Mouse (Mus musculus): ENCODE measurements around the gene Drosha. TPM values are rescaled to one million over a fixed set of nuclear protein-coding genes. Genes with fewer than 3 reads are reported as not detected.

Gene Drosha
- polyA plus RNA-seq, 1 experiment from 2014 or later: 50.2 TPM

GRCm38 (mm10) chr15:12885361-12885760 lies 60.7 kb downstream of the Drosha start:
- Histone ChIP-seq H3K36me3 (ENCODE audit: control insufficient read depth, insufficient read depth, low read length) (peaks cover 87% of the 10 kb centered on the region), H3K4me3 (ENCODE audit: low read depth, low read length) (no peak overlapping the region), H3K9ac (ENCODE audit: low read length) (no peak overlapping the region), H3K4me2 (ENCODE audit: low read length) (no peak overlapping the region), H3K4me1 (ENCODE audit: control insufficient read depth, insufficient read depth, low read length) (no peaks in the 10 kb centered on the region), H3K27me3 (replicated peaks; ENCODE audit: control insufficient read depth, insufficient read depth, low read length) (no peaks in the 10 kb centered on the region), H3K27ac (ENCODE audit: low read depth, low read length) (no peak overlapping the region), H3K9me3 (replicated peaks; ENCODE audit: control insufficient read depth, low read length) (no peaks in the 10 kb centered on the region)
- 92% methylated on average over 11 of the region's 11 CpGs for WGBS
- ATAC-seq: no peak
- no peak for DNase-seq (ENCODE audit: low spot score)

- Histone ChIP-seq H3K9ac (ENCODE audit: low read length) (no peak overlapping the region), H3K27ac (ENCODE audit: low read depth, low read length) (no peak overlapping the region), H3K4me1 (ENCODE audit: control insufficient read depth, insufficient read depth, low read length) (no peaks in the 10 kb centered on the region), H3K4me3 (ENCODE audit: low read depth, low read length) (no peak overlapping the region), H3K9me3 (replicated peaks; ENCODE audit: control insufficient read depth, low read length) (no peaks in the 10 kb centered on the region), H3K27me3 (replicated peaks; ENCODE audit: control insufficient read depth, insufficient read depth, low read length) (no peaks in the 10 kb centered on the region), H3K4me2 (ENCODE audit: low read length) (no peak overlapping the region), H3K36me3 (ENCODE audit: control insufficient read depth, insufficient read depth, low read length) (peaks cover 81% of the 10 kb centered on the region)
- 89% methylated on average over 8 of the region's 8 CpGs for WGBS
- DNase-seq (ENCODE audit: low spot score): no peak
- ATAC-seq: no peak
Observed at GRCm38 (mm10) chr15:12887206-12887605, 62.6 kb downstream of the Drosha start.

- Histone ChIP-seq H3K9me3 (replicated peaks; ENCODE audit: control insufficient read depth, low read length) (no peaks in the 10 kb centered on the region), H3K27me3 (replicated peaks; ENCODE audit: control insufficient read depth, insufficient read depth, low read length) (no peaks in the 10 kb centered on the region), H3K4me2 (ENCODE audit: low read length) (no peak overlapping the region), H3K4me1 (ENCODE audit: control insufficient read depth, insufficient read depth, low read length) (no peaks in the 10 kb centered on the region), H3K27ac (ENCODE audit: low read depth, low read length) (no peak overlapping the region), H3K36me3 (ENCODE audit: control insufficient read depth, insufficient read depth, low read length) (peaks cover 73% of the 10 kb centered on the region), H3K9ac (ENCODE audit: low read length) (no peak overlapping the region), H3K4me3 (ENCODE audit: low read depth, low read length) (no peak overlapping the region)
- ATAC-seq: no peak
- WGBS: 87% methylated on average over 4 of the region's 4 CpGs
- DNase-seq (ENCODE audit: low spot score): no peak
Observed at GRCm38 (mm10) chr15:12888312-12888711, 63.7 kb downstream of the Drosha start.

DNA sequence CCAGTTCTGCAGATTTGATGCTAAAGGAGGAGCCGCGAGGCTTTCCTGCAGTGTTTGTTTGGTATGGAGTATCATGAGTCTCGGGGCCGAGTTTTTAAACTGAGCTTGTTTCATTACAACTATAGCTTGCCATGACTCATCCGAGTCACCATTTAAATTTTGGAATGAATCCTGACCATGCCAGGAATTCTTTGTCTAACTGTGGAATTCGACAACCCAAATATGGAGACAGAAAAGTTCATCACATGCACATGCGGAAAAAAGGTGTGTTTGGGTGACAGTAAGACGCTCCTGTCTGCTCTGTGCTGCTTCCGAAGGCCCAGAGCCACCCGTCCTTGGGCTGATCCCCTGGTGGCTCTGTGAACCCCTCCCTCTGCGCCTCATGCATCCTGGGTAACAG lies 65.3 kb downstream of the Drosha start:
- no peaks in the 10 kb centered on the region for H3K9me3 ChIP-seq (replicated peaks; ENCODE audit: control insufficient read depth, low read length)
- H3K27me3 ChIP-seq (replicated peaks; ENCODE audit: control insufficient read depth, insufficient read depth, low read length): no peaks in the 10 kb centered on the region
- H3K4me2 ChIP-seq (ENCODE audit: low read length): no peak overlapping the region
- H3K4me3 ChIP-seq (ENCODE audit: low read depth, low read length): no peak overlapping the region
- no peak for DNase-seq (ENCODE audit: low spot score)
- peaks cover 70% of the 10 kb centered on the region for H3K36me3 ChIP-seq (ENCODE audit: control insufficient read depth, insufficient read depth, low read length)
- no peak overlapping the region for H3K9ac ChIP-seq (ENCODE audit: low read length)
- H3K27ac ChIP-seq (ENCODE audit: low read depth, low read length): no peak overlapping the region
- WGBS: 92% methylated on average over 11 of the region's 11 CpGs
- no peaks in the 10 kb centered on the region for H3K4me1 ChIP-seq (ENCODE audit: control insufficient read depth, insufficient read depth, low read length)
- ATAC-seq: no peak

- ATAC-seq (no peak), DNase-seq (ENCODE audit: low spot score) (no peak)
- Histone ChIP-seq H3K27ac (ENCODE audit: low read depth, low read length) (no peak overlapping the region), H3K9me3 (replicated peaks; ENCODE audit: control insufficient read depth, low read length) (no peaks in the 10 kb centered on the region), H3K9ac (ENCODE audit: low read length) (no peak overlapping the region), H3K4me2 (ENCODE audit: low read length) (no peak overlapping the region), H3K4me3 (ENCODE audit: low read depth, low read length) (no peak overlapping the region), H3K36me3 (ENCODE audit: control insufficient read depth, insufficient read depth, low read length) (peaks cover 68% of the 10 kb centered on the region), H3K27me3 (replicated peaks; ENCODE audit: control insufficient read depth, insufficient read depth, low read length) (no peaks in the 10 kb centered on the region), H3K4me1 (ENCODE audit: control insufficient read depth, insufficient read depth, low read length) (no peaks in the 10 kb centered on the region)
- WGBS: 97% methylated on average over 13 of the region's 13 CpGs
Observed at GRCm38 (mm10) chr15:12895426-12895825, 70.8 kb downstream of the Drosha start.

DNA sequence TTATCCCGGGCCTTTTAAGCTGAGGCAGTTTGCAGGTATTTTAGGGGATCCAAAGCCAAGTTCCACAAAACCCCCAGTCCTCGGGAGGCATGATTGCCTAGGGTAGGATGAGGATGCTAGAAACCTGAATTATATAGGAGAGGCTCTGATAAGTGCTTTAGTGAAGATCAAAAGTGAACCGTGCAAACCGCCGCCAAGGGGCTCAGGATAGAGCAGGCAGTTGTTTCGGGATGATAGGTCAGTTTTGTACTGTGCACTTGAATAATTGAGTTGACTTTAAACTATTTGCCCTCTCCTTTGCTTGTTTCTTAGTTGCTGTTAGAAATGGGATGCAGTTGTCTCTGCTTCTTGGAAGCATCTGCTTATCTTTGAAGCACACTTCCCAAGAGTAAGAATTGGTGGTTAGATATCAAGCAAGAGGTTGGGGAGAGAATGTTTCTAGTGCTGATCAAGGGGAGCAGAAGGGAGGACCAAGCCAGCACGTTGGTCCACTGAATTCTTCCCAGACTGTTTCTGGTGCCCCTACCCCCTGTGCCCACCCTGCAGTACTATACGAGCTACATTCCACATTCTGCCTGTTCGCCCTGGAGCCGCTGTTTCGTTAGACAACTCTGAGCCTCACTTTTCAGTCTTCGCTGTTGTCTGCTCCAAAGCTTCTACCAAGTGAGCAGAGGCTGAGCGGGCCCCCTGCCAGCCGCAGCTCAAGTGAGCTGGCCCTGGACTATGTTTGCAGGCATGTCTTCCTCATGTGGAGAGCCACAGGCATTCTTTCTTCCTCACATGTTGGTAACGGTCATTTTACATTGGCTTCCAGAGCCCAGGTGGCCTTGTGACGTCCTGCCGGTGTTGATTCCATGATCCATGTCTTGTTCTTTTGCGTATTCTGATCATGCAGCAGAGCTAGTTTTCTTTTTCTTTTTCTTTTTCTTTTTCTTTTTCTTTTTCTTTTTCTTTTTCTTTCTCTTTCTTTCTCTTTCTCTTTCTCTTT lies 71.7 kb downstream of the Drosha start:
- 92% methylated on average over 18 of the region's 18 CpGs for WGBS

DNA sequence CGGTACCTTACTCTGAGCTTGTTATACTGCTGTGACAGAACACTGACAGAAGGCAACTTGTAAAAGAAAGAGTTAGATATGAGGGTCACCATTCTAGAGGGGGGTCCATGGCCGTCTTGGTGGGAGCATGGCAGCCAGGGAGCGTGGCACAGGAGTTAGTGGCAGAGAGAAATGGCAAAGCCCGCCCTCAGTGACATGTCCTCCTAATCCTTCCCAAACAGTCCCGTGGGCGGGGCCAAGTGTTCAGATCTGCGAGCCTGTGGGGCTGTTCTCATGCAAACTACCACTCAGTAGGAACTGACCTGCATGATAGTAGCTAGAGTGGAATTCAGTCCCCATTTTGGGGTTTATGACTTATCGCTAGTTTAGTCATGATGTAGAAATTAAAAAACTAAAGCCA lies 73.2 kb downstream of the Drosha start:
- no peak overlapping the region for H3K4me2 ChIP-seq (ENCODE audit: low read length)
- H3K27ac ChIP-seq (ENCODE audit: low read depth, low read length): no peak overlapping the region
- ATAC-seq: no peak
- no peaks in the 10 kb centered on the region for H3K27me3 ChIP-seq (replicated peaks; ENCODE audit: control insufficient read depth, insufficient read depth, low read length)
- peaks cover 80% of the 10 kb centered on the region for H3K36me3 ChIP-seq (ENCODE audit: control insufficient read depth, insufficient read depth, low read length)
- WGBS: 90% methylated on average over 8 of the region's 8 CpGs
- no peaks in the 10 kb centered on the region for H3K4me1 ChIP-seq (ENCODE audit: control insufficient read depth, insufficient read depth, low read length)
- H3K4me3 ChIP-seq (ENCODE audit: low read depth, low read length): no peak overlapping the region
- DNase-seq (ENCODE audit: low spot score): no peak
- no peaks in the 10 kb centered on the region for H3K9me3 ChIP-seq (replicated peaks; ENCODE audit: control insufficient read depth, low read length)
- no peak overlapping the region for H3K9ac ChIP-seq (ENCODE audit: low read length)

More for the DNA sequence above, 71.7 kb downstream of the Drosha start:
- H3K27me3 ChIP-seq (replicated peaks; ENCODE audit: control insufficient read depth, insufficient read depth, low read length): no peaks in the 10 kb centered on the region
- H3K4me3 ChIP-seq (ENCODE audit: low read depth, low read length): no peak overlapping the region
- no peak overlapping the region for H3K9ac ChIP-seq (ENCODE audit: low read length)
- no peak for ATAC-seq
- H3K9me3 ChIP-seq (replicated peaks; ENCODE audit: control insufficient read depth, low read length): no peaks in the 10 kb centered on the region
- peaks cover 69% of the 10 kb centered on the region for H3K36me3 ChIP-seq (ENCODE audit: control insufficient read depth, insufficient read depth, low read length)
- H3K27ac ChIP-seq (ENCODE audit: low read depth, low read length): no peak overlapping the region
- no peaks in the 10 kb centered on the region for H3K4me1 ChIP-seq (ENCODE audit: control insufficient read depth, insufficient read depth, low read length)
- no peak overlapping the region for H3K4me2 ChIP-seq (ENCODE audit: low read length)
- no peak for DNase-seq (ENCODE audit: low spot score)

GRCm38 (mm10) chr15:12900428-12901196 lies 76.0 kb downstream of the Drosha start:
- Histone ChIP-seq H3K9me3 (replicated peaks; ENCODE audit: control insufficient read depth, low read length) (no peaks in the 10 kb centered on the region), H3K27me3 (replicated peaks; ENCODE audit: control insufficient read depth, insufficient read depth, low read length) (no peaks in the 10 kb centered on the region), H3K9ac (ENCODE audit: low read length) (no peak overlapping the region), H3K36me3 (ENCODE audit: control insufficient read depth, insufficient read depth, low read length) (peaks cover 73% of the 10 kb centered on the region), H3K4me3 (ENCODE audit: low read depth, low read length) (no peak overlapping the region), H3K4me2 (ENCODE audit: low read length) (no peak overlapping the region), H3K4me1 (ENCODE audit: control insufficient read depth, insufficient read depth, low read length) (no peaks in the 10 kb centered on the region), H3K27ac (ENCODE audit: low read depth, low read length) (no peak overlapping the region)
- DNase-seq (ENCODE audit: low spot score) (no peak), ATAC-seq (no peak; the same call in 1 of the 2 replicates)
- whole genome bisulfite sequencing: 89% methylated on average over 18 of the region's 18 CpGs

Measured in forebrain, embryonic 14.5 days (tissue).